Mouse (Mus musculus): ENCODE data around the gene Lpxn. TPM values are rescaled to one million over a fixed set of nuclear protein-coding genes. Genes with fewer than 3 reads are reported as not detected.

Gene Lpxn
- polyA plus RNA-seq, 1 experiment from 2014 or later: 1.7 TPM

DNA sequence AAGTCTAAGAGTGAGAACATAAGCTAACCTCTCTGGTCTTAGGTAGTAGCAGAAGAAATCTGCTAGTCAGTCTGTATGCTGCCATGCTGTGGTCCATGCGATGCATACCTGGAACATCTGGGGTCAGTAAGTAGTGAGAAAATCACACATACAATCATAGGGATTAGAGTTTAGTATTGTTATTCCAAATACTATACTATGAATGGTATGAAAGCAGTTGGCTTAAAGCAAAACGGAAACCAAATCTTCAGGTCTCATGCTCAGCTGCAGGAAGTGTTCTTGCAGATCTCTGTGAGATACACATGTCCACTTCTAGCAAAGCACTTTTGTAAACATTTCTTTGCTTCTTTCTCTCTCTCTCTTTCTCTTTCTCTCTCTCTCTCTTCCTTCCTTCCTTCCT is 10.2 kb downstream of the Lpxn start:
- Histone ChIP-seq H3K27me3 (ENCODE audit: control insufficient read depth, insufficient read depth, low read length) (no peaks in the 10 kb centered on the region), H3K4me3 (ENCODE audit: low read depth, low read length) (no peak overlapping the region), H3K36me3 (ENCODE audit: control insufficient read depth, insufficient read depth, low read length) (no peaks in the 10 kb centered on the region), H3K4me1 (replicated peaks; ENCODE audit: control insufficient read depth, insufficient read depth) (no peaks in the 10 kb centered on the region), H3K4me2 (replicated peaks; ENCODE audit: low read depth) (no peak overlapping the region), H3K9ac (ENCODE audit: low read length) (no peak overlapping the region), H3K27ac (replicated peaks) (no peak overlapping the region), H3K9me3 (ENCODE audit: control insufficient read depth, low read length) (no peaks in the 10 kb centered on the region)
- ATAC-seq (ENCODE audit: low FRiP score, low TSS enrichment) (no peak), DNase-seq (ENCODE audit: low spot score) (no peak)
- 66% methylated on average over 2 of the region's 2 CpGs for WGBS
- no peak for TF ChIP-seq CTCF (IDR thresholded peaks at IDR 0.05; ENCODE audit: low read depth)
- no peak for TF ChIP-seq EP300 (optimal IDR thresholded peaks at IDR 0.05)

DNA sequence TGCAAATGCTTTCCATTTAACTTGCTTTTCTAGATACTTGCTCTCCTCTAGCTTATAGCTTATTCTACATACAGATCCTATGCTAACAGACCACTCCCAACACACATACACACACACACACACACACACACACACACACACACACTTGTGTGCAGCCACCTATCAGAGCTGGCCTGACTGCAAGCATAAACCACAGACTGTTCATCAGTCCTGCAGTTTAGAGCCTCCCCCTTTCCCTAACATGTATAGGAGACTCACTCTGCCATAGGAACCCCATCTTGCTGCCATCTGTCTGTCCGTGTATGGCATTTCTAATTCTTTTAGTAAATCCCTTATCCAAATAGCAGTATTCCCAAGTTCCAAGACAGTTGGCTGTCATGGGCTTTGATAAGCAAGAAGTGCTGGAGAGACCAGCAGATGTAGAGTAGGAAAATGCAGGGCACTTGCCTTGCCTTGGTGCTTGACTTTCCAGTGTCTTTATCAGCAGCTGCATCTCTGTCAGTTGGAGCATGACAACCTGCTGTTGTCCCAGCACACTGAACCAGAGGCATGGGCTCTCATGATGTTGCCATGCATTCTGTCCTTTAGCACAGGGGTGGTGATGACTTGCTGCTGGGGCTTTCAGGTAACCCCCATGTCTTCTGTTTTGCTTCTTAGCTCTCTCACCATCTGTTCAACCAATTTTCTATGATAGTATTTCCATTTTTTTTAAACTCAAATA is 16.8 kb downstream of the Lpxn start:
- H3K27ac ChIP-seq (replicated peaks): no peak overlapping the region
- no peaks in the 10 kb centered on the region for H3K36me3 ChIP-seq (ENCODE audit: control insufficient read depth, insufficient read depth, low read length)
- H3K9ac ChIP-seq (ENCODE audit: low read length): no peak overlapping the region
- H3K4me2 ChIP-seq (replicated peaks; ENCODE audit: low read depth): no peak overlapping the region
- H3K4me1 ChIP-seq (replicated peaks; ENCODE audit: control insufficient read depth, insufficient read depth): no peaks in the 10 kb centered on the region
- no peak for TF ChIP-seq EP300 (optimal IDR thresholded peaks at IDR 0.05)
- no peak for TF ChIP-seq CTCF (IDR thresholded peaks at IDR 0.05; ENCODE audit: low read depth)
- H3K4me3 ChIP-seq (ENCODE audit: low read depth, low read length): no peak overlapping the region
- ATAC-seq (ENCODE audit: low FRiP score, low TSS enrichment): 0 out of 2 replicates have a peak, but pooled peaks have one; percentile 21
- H3K27me3 ChIP-seq (ENCODE audit: control insufficient read depth, insufficient read depth, low read length): no peaks in the 10 kb centered on the region
- 34% methylated on average over 1 of the region's 1 CpGs for WGBS
- DNase-seq (ENCODE audit: low spot score): no peak
- H3K9me3 ChIP-seq (ENCODE audit: control insufficient read depth, low read length): no peaks in the 10 kb centered on the region

DNA sequence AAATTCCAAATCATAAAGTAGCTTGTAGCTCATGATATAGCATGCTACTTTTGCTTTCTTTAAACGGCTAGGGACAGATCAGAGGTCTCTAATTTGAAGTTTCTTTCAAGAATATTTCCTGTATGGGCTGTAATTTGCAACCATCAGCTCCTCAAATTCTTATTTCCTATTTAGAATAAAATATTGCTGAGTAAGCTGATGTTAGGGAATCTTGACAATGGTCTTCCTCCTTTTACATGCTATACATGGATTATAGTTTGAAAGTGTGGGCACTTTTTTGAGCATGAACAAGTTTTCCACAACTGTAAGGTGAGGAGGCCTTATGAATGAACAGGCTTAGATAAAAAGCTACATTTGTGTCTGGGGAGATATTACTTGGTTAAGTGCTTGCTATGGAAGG is 17.9 kb downstream of the Lpxn start:
- TF ChIP-seq EP300 (optimal IDR thresholded peaks at IDR 0.05) (no peak), CTCF (IDR thresholded peaks at IDR 0.05; ENCODE audit: low read depth) (no peak)
- DNase-seq (ENCODE audit: low spot score): no peak
- Histone ChIP-seq H3K27me3 (ENCODE audit: control insufficient read depth, insufficient read depth, low read length) (no peaks in the 10 kb centered on the region), H3K9ac (ENCODE audit: low read length) (no peak overlapping the region), H3K4me3 (ENCODE audit: low read depth, low read length) (no peak overlapping the region), H3K36me3 (ENCODE audit: control insufficient read depth, insufficient read depth, low read length) (no peaks in the 10 kb centered on the region), H3K4me1 (replicated peaks; ENCODE audit: control insufficient read depth, insufficient read depth) (no peaks in the 10 kb centered on the region), H3K27ac (replicated peaks) (no peak overlapping the region), H3K9me3 (ENCODE audit: control insufficient read depth, low read length) (no peaks in the 10 kb centered on the region), H3K4me2 (replicated peaks; ENCODE audit: low read depth) (no peak overlapping the region)
- WGBS: 68% methylated on average over 1 of the region's 1 CpGs
- no peak for ATAC-seq (ENCODE audit: low FRiP score, low TSS enrichment)

DNA sequence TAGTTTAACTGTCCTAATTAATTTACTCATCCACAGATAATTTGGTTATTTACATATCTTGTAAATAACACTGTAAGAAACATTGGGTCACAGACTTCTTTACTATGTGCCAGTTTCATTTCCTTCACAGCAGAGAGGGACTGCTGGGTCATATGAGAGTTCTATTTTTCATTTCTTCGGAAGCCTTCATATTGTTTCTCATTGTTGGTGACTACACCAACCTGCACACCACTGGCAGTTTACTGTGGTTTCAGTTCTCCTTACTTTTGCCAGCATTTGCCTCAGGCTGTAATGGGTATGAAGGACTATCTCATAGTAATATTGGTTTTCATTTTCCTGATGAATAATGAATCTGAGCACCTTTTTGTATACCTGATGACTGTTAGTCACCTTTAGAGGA is 22.5 kb downstream of the Lpxn start:
- Histone ChIP-seq H3K4me2 (replicated peaks; ENCODE audit: low read depth) (no peak overlapping the region), H3K9me3 (ENCODE audit: control insufficient read depth, low read length) (no peaks in the 10 kb centered on the region), H3K9ac (ENCODE audit: low read length) (no peak overlapping the region), H3K4me3 (ENCODE audit: low read depth, low read length) (no peak overlapping the region), H3K27ac (replicated peaks) (no peak overlapping the region), H3K27me3 (ENCODE audit: control insufficient read depth, insufficient read depth, low read length) (no peaks in the 10 kb centered on the region), H3K36me3 (ENCODE audit: control insufficient read depth, insufficient read depth, low read length) (no peaks in the 10 kb centered on the region), H3K4me1 (replicated peaks; ENCODE audit: control insufficient read depth, insufficient read depth) (no peaks in the 10 kb centered on the region)
- no peak for ATAC-seq (ENCODE audit: low FRiP score, low TSS enrichment)
- DNase-seq (ENCODE audit: low spot score): no peak
- TF ChIP-seq CTCF (IDR thresholded peaks at IDR 0.05; ENCODE audit: low read depth) (no peak), EP300 (optimal IDR thresholded peaks at IDR 0.05) (no peak)
- WGBS: 84% methylated on average over 1 of the region's 1 CpGs

DNA sequence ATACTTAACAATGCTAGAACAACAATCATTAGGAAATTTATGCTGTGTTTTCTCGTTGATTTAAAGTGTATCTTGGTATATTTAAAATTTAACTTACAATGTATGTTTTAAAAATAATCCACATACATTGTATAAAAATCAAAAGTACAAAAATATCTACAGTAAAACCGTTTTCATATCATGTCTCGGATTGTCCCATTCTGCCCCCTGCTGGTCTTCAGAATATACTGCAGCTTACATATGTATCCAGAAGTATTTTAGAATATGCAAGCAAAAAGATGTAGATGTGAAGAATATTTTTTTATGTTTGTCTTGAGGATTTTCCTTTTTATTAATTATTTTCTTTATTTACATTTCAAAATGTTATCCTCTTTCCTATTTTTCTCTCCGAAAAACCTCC is 24.4 kb downstream of the Lpxn start:
- H3K27me3 ChIP-seq (ENCODE audit: control insufficient read depth, insufficient read depth, low read length): no peaks in the 10 kb centered on the region
- H3K4me2 ChIP-seq (replicated peaks; ENCODE audit: low read depth): no peak overlapping the region
- no peak for ATAC-seq (ENCODE audit: low FRiP score, low TSS enrichment)
- H3K9me3 ChIP-seq (ENCODE audit: control insufficient read depth, low read length): no peaks in the 10 kb centered on the region
- WGBS: 21% methylated on average over 4 of the region's 4 CpGs
- H3K4me1 ChIP-seq (replicated peaks; ENCODE audit: control insufficient read depth, insufficient read depth): no peaks in the 10 kb centered on the region
- DNase-seq (ENCODE audit: low spot score): no peak
- H3K4me3 ChIP-seq (ENCODE audit: low read depth, low read length): no peak overlapping the region
- no peak overlapping the region for H3K27ac ChIP-seq (replicated peaks)
- TF ChIP-seq EP300 (optimal IDR thresholded peaks at IDR 0.05): no peak
- peak; percentile 80 for TF ChIP-seq CTCF (IDR thresholded peaks at IDR 0.05; ENCODE audit: low read depth)
- no peaks in the 10 kb centered on the region for H3K36me3 ChIP-seq (ENCODE audit: control insufficient read depth, insufficient read depth, low read length)
- H3K9ac ChIP-seq (ENCODE audit: low read length): no peak overlapping the region

DNA sequence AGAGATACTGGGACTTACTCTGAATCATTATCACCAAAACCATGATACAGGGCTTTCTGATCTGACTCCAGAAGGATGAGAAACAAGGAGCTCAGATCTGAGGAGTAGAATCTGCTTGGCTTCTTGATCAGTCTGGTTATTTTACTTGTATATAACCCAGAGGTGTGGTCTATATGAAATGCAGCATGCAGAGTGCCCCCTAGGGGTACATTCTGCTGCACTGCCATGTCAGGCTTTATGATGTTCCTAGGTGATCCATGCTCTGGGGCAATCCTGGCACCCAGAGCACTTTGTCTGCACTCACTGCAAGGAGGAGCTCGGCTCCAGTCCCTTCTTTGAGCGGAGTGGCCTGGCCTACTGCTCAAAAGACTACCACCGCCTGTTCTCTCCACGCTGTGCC is 28.6 kb downstream of the Lpxn start:
- H3K9me3 ChIP-seq (ENCODE audit: control insufficient read depth, low read length): no peaks in the 10 kb centered on the region
- no peak overlapping the region for H3K4me3 ChIP-seq (ENCODE audit: low read depth, low read length)
- 70% methylated on average over 4 of the region's 4 CpGs for WGBS
- H3K27ac ChIP-seq (replicated peaks): no peak overlapping the region
- H3K27me3 ChIP-seq (ENCODE audit: control insufficient read depth, insufficient read depth, low read length): no peaks in the 10 kb centered on the region
- no peak overlapping the region for H3K9ac ChIP-seq (ENCODE audit: low read length)
- H3K36me3 ChIP-seq (ENCODE audit: control insufficient read depth, insufficient read depth, low read length): no peaks in the 10 kb centered on the region
- no peaks in the 10 kb centered on the region for H3K4me1 ChIP-seq (replicated peaks; ENCODE audit: control insufficient read depth, insufficient read depth)
- H3K4me2 ChIP-seq (replicated peaks; ENCODE audit: low read depth): no peak overlapping the region
- TF ChIP-seq EP300 (optimal IDR thresholded peaks at IDR 0.05) (no peak), CTCF (IDR thresholded peaks at IDR 0.05; ENCODE audit: low read depth) (peak; percentile 36)
- ATAC-seq (ENCODE audit: low FRiP score, low TSS enrichment): no peak
- DNase-seq (ENCODE audit: low spot score): no peak

Measured in stomach, postnatal 0 days (tissue).